Mouse (Mus musculus): Measurements from ENCODE around the gene Plac1.

DNA sequence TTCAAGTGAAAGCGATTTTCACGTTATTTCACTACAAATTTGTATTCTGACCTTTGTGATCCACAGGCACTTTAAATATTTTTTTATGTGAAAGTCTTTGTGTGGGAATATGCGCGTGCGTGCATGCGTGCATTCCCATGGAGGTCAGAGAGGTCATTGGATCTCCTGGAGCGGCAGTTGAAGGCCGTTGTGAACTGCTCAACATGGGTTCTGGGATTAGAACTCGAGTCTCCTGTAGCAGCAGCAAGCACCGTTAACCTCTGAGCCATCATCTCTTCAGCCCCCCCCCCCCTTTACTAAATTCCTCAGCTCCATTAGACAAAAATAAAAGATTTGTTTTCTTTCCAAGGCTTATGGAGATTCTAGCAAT lies 30.1 kb upstream of the Plac1 start:
- TF ChIP-seq NRF1 (IDR thresholded peaks at IDR 0.05; ENCODE audit: low read depth, low read length) (no peak), EP300 (IDR thresholded peaks at IDR 0.05; ENCODE audit: low read length) (no peak), ZC3H11A (IDR thresholded peaks at IDR 0.05; ENCODE audit: low read depth, low read length) (no peak), HCFC1 (IDR thresholded peaks at IDR 0.05; ENCODE audit: low read depth, low read length) (no peak), MAZ (IDR thresholded peaks at IDR 0.05; ENCODE audit: low read depth, low read length) (no peak), CTCF (conservative IDR thresholded peaks at IDR 0.05 in 1 of 2, IDR thresholded peaks at IDR 0.05 in 1 of 2; ENCODE audit: low read depth in 2 of 2, low read length in 2 of 2) (no peak), RAD21 (IDR thresholded peaks at IDR 0.05; ENCODE audit: low read depth, low read length) (no peak), BHLHE40 (IDR thresholded peaks at IDR 0.05; ENCODE audit: low read depth, low read length) (no peak), MYC (IDR thresholded peaks at IDR 0.05; ENCODE audit: low read depth, low read length) (no peak), CHD2 (IDR thresholded peaks at IDR 0.05; ENCODE audit: low read length) (no peak)
